Mouse (Mus musculus): ENCODE measurements around the gene Anks1b. TPM values are rescaled to one million over a fixed set of nuclear protein-coding genes. Genes with fewer than 3 reads are reported as not detected.

Gene Anks1b
- total RNA-seq, 2 experiments from 2014 or later = 454 to 510 TPM

DNA sequence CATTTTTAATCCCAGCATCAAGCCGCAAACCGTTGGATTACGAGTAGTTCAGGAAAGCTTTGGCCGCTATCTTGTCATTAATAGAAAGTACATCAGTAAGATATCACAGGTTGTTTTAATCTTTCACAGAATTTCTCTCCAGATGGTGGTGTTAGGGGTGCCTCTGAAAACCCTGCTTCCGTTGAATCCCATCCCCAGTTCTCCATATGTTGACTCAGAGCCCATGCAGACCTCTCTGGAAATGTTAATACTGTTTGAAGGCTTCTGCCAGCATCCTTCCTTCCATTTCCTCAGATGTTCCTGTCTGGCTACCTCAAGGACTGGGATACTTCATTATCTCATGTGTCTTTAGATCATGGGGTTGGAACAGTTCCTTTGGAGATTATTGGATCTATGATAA lies 940.0 kb downstream of the Anks1b start:
- no peak for DNase-seq (ENCODE audit: low spot score in 2 of 2)
- intact Hi-C loops (cut with DNase I) = no loop called here

DNA sequence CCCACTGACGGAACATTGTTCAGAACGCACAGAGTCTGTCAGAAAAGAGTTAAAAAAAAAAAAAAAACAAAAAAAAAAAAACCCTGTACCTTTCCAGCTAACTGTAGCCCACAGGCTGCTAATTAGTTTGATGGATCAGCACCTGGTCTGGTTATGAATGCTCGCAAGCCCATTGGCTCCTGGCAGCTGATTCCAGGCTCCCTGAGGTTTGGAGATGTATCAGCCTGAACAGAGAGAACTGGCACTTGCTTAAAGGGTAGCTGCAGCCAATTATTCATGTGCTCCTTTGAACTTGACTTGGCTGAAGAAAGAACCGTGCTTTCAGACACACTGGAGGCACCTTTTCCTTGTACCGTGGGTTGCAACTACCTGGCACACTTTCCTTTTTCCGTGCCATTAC lies 941.1 kb downstream of the Anks1b start:
- intact Hi-C loops (cut with DNase I) = no loop called here
- no peak for DNase-seq (ENCODE audit: low spot score in 2 of 2)

DNA sequence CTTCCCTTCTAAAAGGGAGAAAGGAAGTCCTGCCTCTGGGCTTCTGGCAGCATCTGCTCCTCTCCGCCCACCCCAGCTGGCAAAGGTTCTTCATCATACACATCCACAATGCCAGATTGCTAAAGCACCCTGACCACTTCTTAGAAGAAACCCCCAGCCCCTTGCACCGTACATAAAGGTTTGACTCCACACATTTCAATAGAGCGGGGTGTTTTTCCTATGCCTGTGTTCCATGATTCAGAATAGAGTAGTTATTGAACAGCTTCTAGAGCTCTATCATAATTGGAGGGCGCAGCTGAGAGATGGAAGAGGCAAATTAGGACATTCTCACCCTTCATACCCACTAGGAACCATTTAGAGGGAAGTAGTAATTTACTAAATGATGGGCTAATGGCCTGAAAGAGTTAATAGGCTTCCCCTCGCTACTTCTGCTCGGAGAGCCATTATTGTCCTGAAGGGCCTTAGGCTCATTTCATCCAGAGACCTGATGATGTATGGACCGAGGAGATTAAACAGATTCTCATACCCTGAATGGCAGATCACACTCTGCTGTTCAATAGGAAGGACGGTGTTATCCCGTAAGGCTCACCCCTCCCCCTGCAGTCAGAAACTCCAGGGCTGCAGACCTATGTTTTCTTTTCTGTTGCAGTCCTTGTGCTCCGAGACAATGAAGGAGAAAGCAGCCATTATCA lies 945.1 kb downstream of the Anks1b start:
- intact Hi-C loops (cut with DNase I) = no loop called here

DNA sequence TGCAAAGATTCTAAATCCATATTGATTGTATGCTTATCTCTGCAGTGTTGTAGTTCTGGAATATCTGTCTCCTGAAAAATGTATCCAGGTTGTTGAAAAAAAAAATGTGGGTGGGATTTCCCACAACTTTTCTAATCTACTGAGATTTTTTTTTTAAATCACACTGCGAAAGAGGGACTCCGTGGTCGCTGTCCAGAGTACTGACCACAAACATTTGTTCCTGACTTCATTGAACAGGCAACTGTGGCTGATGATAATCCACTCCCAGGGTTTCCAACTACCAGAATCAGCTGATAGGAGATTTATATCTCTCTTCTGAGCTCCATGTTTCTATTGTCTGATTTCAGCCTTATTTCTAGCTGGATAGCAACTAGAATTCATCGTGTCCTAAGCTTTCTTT lies 950.1 kb downstream of the Anks1b start:
- intact Hi-C loops (cut with DNase I) = no loop called here
- DNase-seq (ENCODE audit: low spot score in 2 of 2) = no peak

More for the DNA sequence above, 945.1 kb downstream of the Anks1b start:
- DNase-seq (ENCODE audit: low spot score in 2 of 2) = no peak

DNA sequence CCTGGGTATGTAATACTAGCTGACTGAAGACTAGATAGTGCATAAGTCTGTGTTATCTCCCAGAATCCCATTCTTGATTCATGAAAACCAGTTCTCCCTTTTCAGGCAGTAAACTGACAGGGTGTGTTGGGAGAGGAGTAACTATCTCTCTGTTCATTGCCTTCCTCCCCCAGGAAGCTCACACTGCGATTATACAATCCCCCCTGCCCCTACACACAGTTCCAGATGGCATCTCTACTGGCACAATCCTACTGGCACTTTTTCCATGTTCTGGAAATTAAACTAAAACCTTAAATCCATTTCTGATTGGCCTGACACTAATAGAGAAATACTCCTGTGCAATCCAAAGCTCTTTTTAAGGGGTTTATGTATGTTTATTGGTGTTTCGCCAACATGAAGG lies 951.4 kb downstream of the Anks1b start:
- peak in 1 of 2 experiments; percentile 52 for DNase-seq (ENCODE audit: low spot score in 2 of 2)
- intact Hi-C loops (cut with DNase I) = no loop called here

DNA sequence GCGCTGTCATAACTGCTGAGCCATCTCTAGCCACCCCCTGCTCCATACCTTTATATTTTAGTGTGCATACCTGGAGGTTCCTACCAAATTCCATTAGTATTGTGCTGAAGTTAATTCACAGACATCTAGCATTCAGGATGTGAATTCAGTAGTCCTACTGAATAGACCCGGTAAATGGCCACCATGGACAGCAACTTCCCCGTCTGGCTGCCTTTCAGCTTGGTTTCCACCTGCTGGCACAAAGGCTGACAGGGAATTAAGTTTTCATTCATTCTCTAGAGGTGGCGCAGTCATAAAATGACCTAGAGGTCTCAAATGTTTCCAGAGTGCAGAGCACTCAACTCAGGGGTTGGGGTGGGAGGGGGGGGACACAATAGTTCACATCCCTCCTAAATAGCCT lies 953.6 kb downstream of the Anks1b start:
- intact Hi-C loops (cut with DNase I) = no loop called here
- no peak for DNase-seq (ENCODE audit: low spot score in 2 of 2)

DNA sequence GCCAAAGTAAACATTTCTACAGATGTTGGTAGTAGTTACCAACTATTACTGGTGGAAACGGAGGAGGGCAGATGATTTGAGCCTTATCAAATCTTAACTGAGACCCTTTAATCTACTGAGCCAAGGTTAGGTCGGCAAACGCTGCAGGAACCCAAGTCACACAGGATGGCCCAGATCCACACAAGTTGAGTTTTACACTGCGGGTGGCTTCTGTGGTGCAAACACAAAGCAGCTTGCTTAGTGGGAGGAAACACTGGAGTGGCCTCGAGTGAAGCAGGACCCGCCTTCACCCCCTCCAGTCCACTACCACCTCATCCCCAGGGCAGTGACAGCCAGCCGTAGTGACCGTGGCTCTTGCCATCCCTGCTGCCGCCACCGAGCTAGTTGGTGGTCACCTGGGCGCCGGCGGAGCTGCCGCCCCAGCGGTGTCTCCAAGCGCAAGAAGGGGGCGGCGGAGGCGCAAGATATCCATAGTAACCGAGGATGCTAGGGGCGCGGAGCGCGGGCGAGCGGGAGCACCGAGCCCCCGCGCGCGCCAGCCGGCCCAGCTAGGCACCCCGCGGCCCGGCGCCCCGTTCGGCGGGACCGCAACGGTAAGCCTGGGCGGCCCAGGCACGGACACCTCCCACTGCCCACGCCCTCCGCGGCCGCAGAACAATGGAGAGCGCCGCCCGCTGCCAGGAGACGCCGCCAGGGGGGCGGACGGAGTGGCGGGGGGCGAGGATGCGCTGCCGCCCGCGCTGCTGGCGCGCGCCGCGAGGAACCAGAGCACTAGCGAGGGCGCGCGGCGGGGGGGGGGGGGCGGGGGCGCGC lies 955.5 kb downstream of the Anks1b start:
- intact Hi-C loops (cut with DNase I) = no loop called here
- DNase-seq (ENCODE audit: low spot score in 2 of 2) = peak; percentile 74 to 76

DNA sequence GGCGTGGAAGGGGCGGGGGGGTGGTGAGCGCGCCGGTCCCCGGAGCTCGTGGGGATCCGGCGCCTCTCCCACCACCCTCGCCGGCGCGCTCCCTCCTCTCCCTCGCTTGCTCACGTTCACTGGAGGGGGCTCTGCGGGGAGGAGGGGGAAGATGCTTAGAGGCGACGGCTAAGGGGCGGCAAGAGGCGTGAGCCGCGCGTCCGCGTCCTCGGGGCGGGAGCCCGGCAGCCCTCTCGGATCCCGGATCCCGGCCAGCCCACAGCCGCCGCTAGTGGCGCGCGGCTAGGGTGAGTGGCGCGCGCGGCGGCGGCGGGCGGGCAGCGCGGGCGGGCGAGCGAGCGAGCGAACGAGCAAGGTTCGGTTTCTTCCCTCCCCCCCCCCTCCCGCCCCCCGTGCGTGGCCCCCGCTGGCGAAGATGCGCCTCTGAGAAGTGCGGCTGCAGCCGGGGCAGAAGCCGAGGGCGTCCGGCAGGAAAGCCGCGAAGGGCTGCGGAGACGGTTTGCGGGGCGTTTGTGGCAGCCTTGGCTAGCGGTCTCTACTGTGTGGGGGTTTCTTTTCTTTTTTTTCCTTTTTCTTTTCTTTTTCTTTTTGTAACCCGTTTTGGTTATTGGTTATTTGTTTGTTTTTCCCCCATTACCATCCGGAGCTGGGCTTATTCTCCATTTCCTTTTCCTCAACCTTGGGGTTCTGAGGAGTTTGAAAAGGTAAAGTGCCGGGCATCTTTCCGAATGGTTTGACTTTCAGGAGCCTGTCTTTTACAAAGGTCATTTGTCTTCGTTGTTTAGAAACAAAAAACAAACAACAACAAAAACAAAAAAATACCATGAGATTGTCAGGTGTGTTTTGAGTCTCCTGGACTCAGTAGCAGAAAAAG lies 956.3 kb downstream of the Anks1b start:
- intact Hi-C loops (cut with DNase I) = loop anchor here (5.0 kb wide), 1 partner anchor 77 kb away; no protein-coding TSS in a partner anchor
- DNase-seq (ENCODE audit: low spot score in 2 of 2) = peak; percentile 60 to 70

DNA sequence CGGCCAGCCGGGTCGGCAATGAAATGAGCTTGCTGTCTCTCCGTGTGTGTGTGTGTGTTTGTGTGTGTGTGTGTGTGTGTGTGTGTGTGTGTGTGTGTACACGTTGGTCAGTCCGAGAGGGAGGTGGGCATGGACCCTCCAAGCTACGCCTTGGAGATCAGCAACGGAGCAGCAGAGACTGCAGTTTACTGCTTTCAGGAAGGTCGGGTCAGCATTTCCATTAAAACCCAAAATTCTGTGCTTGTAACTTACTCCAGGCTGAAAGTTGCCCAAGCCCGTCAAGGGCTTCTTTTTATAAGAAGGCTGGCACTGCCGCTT lies 956.9 kb downstream of the Anks1b start:
- intact Hi-C loops (cut with DNase I) = loop anchor here (5.0 kb wide), 1 partner anchor 78 kb away; no protein-coding TSS in a partner anchor
- no peak for DNase-seq (ENCODE audit: low spot score in 2 of 2)

DNA sequence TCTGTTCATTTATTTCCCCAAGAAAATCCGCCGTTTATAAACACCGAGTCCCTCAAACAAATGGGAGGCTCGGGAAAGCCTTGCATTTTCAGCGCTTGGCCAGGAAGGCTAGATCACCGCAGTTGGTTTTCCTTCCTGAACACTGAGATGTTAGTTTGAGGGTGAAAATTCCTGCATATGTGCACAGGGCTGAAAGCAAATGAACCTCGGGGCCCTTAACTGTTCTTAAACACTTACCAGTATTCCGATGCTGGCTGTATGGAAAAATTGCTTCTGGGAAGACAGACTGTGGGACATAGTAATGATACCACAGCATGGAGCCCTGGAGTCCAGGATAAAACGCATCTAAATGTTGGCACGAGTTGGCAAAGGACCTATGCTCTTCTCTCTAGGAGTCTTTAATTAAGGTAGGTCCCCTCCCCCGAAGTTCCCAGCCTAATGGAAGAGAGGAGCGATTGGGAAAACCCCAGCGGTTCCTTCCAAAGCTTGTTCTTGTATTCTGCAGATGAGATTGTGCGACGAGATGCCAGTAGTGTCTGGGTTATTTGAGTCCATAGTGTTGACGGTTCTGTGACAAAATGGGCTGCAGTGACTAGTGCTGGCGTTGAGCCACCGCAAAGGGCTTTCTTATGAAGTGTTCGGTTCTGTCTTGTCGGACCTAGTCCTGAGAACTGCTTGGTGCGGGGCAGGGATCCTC lies 957.4 kb downstream of the Anks1b start:
- intact Hi-C loops (cut with DNase I) = loop anchor here (5.0 kb wide), 1 partner anchor 78 kb away; no protein-coding TSS in a partner anchor
- DNase-seq (ENCODE audit: low spot score in 2 of 2) = peak; percentile 45 to 73

DNA sequence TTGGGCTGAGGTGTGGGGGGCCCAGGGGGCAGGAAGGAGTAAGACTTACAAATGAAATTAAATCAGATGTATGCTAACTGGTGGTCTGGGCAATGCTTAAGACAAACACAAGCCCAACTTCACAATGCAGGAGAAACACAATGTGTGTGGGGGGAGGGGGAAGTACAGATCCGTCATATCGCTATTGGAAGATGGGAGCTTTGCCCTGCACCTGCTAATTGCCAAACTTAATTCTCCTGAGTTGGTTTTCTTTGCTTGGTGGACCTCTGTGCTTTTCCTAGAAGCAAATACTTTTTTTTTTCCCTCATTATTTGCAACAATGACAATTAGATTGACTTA lies 957.9 kb downstream of the Anks1b start:
- no peak for DNase-seq (ENCODE audit: low spot score in 2 of 2)
- intact Hi-C loops (cut with DNase I) = loop anchor here (5.0 kb wide), 1 partner anchor 79 kb away; no protein-coding TSS in a partner anchor

DNA sequence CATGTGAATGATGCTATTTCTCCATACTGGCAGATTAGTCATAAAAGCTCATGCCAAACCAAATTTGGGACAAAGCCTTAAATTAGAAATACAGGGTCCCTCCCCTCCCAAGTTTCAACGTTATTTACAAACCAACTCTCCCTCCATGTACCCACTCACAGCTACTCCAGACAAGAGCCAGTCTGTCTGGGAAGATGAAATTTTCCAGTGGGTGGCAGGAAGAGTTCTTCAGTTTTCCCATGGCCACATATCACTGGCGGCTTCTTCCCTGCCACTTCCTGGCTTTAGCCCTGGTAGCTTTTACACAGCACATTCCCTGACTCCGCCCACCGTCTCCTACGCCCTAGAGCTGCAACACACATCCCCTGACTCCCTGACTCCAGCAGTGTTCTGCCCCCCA lies 961.0 kb downstream of the Anks1b start:
- peak in 1 of 2 experiments; percentile 90 for DNase-seq (ENCODE audit: low spot score in 2 of 2)
- intact Hi-C loops (cut with DNase I) = loop anchor here (2.0 to 5.0 kb wide), 2 partner anchors 38 to 82 kb away; no protein-coding TSS in a partner anchor

DNA sequence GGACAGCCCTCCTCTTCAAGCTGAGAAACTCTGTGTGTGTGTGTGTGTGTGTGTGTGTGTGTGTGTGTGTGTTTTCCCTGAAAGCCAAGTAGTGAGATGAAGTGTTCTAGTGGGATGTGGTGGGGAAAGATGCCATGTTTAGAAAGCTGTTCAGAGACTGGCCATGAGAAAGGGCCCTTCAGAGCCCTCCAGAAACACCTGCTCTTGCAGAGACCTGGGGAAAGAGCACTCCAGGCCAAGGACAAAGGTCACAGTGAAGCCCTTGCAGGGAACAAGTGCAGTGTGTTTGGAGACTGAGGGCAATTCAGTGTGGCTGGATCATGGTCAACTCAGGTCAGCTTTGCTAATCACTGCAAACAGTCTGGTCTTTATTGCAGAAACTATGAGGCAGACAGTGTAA lies 961.9 kb downstream of the Anks1b start:
- intact Hi-C loops (cut with DNase I) = loop anchor here (2.0 kb wide), 1 partner anchor 38 kb away; no protein-coding TSS in a partner anchor
- peak in 1 of 2 experiments; percentile 51 for DNase-seq (ENCODE audit: low spot score in 2 of 2)

DNA sequence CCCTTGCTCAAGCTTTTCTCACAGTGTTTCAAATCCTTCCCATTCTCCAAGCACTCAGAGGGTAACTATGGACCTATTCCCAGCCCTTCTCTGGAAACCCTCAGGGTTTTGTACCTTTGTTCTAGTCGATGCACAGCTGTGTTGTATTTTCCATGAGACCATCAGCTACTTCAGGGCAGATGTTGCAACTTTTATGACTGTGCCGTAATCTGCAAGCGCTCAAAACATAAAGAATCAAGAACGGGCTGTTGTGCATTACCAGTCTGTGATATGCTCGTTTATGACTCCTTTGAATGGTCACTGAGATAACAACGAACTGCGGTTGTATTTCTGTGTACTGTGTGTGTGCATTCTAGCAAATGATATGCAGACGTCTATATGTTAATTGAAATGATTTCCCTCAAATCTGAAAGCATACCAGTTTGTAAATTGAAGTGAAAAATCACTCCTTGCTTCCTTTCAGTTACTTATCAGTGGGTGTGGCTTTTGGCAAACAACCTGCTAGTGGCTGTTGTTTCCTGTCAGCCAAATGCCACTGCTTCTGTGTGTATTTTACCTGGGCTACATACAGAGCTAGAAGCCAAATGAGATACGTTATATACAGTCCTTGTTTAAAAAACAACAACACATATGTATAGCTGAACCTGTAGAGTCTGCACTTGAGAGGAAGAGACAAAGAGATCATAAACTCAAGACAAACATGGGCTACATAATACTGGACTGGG lies 966.5 kb downstream of the Anks1b start:
- intact Hi-C loops (cut with DNase I) = no loop called here
- DNase-seq (ENCODE audit: low spot score in 2 of 2) = no peak

DNA sequence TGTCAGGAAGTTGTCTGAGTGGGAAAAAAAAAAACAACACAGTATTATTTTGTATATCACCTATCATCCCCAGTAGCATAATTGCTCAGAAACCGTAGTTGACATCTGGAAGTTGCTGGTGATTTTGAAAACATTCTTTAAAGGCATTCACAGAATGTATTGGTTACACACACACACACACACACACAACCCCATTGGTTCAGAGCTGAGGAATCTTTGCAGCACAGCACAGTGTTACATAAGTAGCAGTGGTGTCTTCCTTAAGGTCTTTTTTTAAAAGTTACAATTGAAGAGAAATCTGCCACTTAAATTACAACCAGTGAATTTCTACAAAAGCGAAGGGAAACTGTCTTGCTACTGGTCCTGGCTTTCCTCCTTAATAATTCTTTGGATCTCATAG lies 969.1 kb downstream of the Anks1b start:
- intact Hi-C loops (cut with DNase I) = no loop called here

DNA sequence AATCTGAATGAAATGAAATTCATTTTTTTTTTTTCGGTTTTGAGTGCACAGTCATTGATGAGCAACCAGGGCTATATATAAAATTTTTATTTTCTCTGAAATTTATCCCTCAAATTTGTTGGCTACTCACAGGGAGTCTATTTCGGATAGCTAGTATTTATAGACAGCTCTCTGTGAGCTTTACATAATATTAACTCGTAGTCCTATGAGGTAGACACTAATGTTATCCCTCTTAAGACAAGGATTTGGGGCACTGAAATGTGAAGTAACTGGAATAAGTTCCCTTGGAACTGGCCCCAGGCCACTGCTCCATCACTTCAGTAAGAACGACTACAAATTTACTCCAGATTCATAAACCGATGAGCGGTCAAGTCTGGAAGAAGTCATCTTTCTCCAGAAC lies 977.8 kb downstream of the Anks1b start:
- intact Hi-C loops (cut with DNase I) = no loop called here
- peak in 1 of 2 experiments; percentile 54 for DNase-seq (ENCODE audit: low spot score in 2 of 2)

More for the DNA sequence above, 969.1 kb downstream of the Anks1b start:
- no peak for DNase-seq (ENCODE audit: low spot score in 2 of 2)

DNA sequence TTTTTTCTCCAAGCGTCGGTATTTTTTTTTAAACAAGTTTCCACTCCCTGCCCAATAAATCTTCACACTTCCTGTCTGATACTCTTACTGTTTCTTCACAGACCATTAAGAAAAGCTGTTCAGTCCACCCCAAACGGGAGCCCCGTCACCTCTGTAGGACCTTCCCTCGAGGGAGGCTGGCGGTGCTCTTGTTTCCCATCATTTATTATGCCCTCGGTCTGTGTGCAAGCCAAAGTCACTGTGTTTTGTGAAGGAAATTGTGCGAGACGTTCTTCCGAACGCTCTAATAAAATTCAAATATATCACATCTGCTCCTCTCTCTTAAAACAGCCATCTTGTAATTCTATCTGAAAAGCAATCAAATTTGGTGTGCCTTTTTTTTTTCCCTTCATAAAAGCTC lies 978.7 kb downstream of the Anks1b start:
- DNase-seq (ENCODE audit: low spot score in 2 of 2) = no peak
- intact Hi-C loops (cut with DNase I) = no loop called here

DNA sequence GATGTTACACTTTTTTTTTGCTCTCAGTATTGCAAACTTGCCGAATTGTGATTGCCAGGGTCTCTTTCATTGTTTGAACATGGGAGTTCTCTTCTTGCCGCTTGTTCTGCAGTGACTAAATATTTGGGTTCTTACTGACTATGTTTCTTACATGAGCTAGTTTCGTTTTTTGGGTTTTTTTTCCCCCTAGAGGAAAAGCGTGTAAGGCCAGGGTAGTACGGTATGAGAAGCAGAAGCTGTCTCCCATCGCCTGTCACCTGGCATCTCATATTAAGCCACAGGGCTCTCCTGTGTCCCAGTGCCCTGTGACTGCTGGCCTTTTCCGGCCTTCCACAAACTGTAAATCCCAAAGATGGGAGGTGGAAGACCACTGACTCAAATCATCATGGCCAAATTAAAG lies 979.1 kb downstream of the Anks1b start:
- DNase-seq (ENCODE audit: low spot score in 2 of 2) = no peak
- intact Hi-C loops (cut with DNase I) = no loop called here

DNA sequence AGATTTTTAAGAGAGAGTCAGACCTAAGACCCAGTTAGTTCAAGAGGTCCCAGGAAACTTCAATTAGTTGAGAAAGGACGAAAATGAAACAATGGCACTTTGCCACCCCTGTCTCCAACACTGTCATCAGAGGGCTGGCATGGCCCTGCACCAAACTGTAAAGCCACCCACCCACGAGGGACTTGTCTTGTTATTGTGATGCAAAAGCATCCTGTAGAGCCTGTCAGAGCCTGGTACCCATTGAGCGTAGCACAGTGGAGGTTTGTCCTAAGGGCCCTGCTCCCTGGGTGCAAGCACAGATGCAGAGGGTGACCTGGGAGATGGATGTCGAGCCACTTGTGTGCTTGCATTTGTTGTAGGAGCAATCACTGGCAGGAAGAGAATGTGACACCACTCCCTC lies 983.4 kb downstream of the Anks1b start:
- no peak for DNase-seq (ENCODE audit: low spot score in 2 of 2)
- intact Hi-C loops (cut with DNase I) = no loop called here
